Mouse (Mus musculus) forebrain, embryonic 14.5 days (tissue): ENCODE results near the gene Ankrd63. TPM values are rescaled to one million over a fixed set of nuclear protein-coding genes. Genes with fewer than 3 reads are reported as not detected.
"Not testable (repeated sequence)": the region's sequence is repeated elsewhere in the genome, so short reads cannot be mapped to it uniquely, and the experiment has no call there.

Experiments
- ATAC-seq: fragments of 200-750 bp; cut with Nextera tagmentation; 2 replicates; pipeline ENCODE4 v1.8.0; 2017; ENCODE audit warnings: mild to moderate bottlenecking, moderate library complexity
- DNase-seq: peaks from one replicate; pipeline ENCODE4 v3.0.0-alpha.2; 2015; ENCODE audit warnings: low spot score
- H3K27ac ChIP-seq: fragments of 300-500 bp; sonication (generic); 2 replicates; pipeline ENCODE4 v1.5.1; 2014; ENCODE audit warnings: low read depth, mild to moderate bottlenecking, control low read depth, low read length, moderate library complexity
- H3K27me3 ChIP-seq: fragments of 300-500 bp; sonication (generic); replicated peaks from 2 replicates; pipeline ENCODE4 v1.6.1; 2014; ENCODE audit warnings: low read length, control low read depth, mixed read lengths; ENCODE audit not compliant: control insufficient read depth, insufficient read depth
- H3K36me3 ChIP-seq: fragments of 300-500 bp; sonication (generic); 2 replicates; pipeline ENCODE4 v1.6.1; 2014; ENCODE audit warnings: low read length, control low read depth; ENCODE audit not compliant: control insufficient read depth, insufficient read depth
- H3K4me1 ChIP-seq: fragments of 300-500 bp; sonication (generic); 2 replicates; pipeline ENCODE4 v1.6.1; 2014; ENCODE audit warnings: antibody characterized with exemption, low read length, control low read depth; ENCODE audit not compliant: control insufficient read depth, insufficient read depth
- H3K4me2 ChIP-seq: fragments of 300-500 bp; sonication (generic); 2 replicates; pipeline ENCODE4 v1.6.1; 2014; ENCODE audit warnings: mild to moderate bottlenecking, control low read depth, low read length
- H3K4me3 ChIP-seq: fragments of 300-500 bp; sonication (generic); 2 replicates; pipeline ENCODE4 v1.5.1; 2014; ENCODE audit warnings: low read depth, low read length, control low read depth
- H3K9ac ChIP-seq: fragments of 300-500 bp; sonication (generic); 2 replicates; pipeline ENCODE4 v1.6.1; 2014; ENCODE audit warnings: mild to moderate bottlenecking, low read length, control low read depth, moderate library complexity
- H3K9me3 ChIP-seq: fragments of 300-500 bp; sonication (generic); replicated peaks from 2 replicates; pipeline ENCODE4 v1.6.1; 2016; ENCODE audit warnings: low read length, control low read depth, mixed read lengths; ENCODE audit not compliant: control insufficient read depth
- WGBS: fragments of 180-500 bp; shearing (Covaris S2); extraction: QIAGEN DNeasy Blood & Tissue Kit; methylation state at CpG from one replicate; pipeline ENCODE4 v1.1.7; 2014; 5-methylcytosine and 5-hydroxymethylcytosine counted together
- polyA plus RNA-seq: library from polyadenylated mRNA; unstranded; fragments of >200 nt; fragmentation: Nextera tagmentation; extraction: Ambion mirVana; gene quantifications from 2 replicates; pipeline ENCODE4 v1.2.1, GENCODE M21; 2014

Gene Ankrd63
- polyA plus RNA-seq, 1 experiment from 2014 or later, result 0.41 TPM

- H3K9ac ChIP-seq, H3K27me3 ChIP-seq, H3K9me3 ChIP-seq, H3K27ac ChIP-seq, H3K4me1 ChIP-seq, H3K4me3 ChIP-seq, H3K4me2 ChIP-seq, H3K36me3 ChIP-seq, ATAC-seq, DNase-seq: not testable (repeated sequence)
- WGBS, result 58% methylated on average over 1 of the region's 2 CpGs
Measured at GRCm38 (mm10) chr2:118650697-118651096, 53.1 kb downstream of the Ankrd63 start.

Other genes with a start within 250 kb of the Ankrd63 start
- 341 and 381 TPM in 2 replicates for gene Srp14, start 224.3 kb downstream of the Ankrd63 start, polyA plus RNA-seq
- 2.8 and 3.0 TPM in 2 replicates for gene Bmf, start 154.3 kb downstream of the Ankrd63 start, polyA plus RNA-seq
- gene Bub1b, start 105.8 kb downstream of the Ankrd63 start, polyA plus RNA-seq, result 40.9 and 47.5 TPM in 2 replicates
- 14.0 and 18.7 TPM in 2 replicates for gene Pak6, start 40.7 kb downstream of the Ankrd63 start, polyA plus RNA-seq
- gene Plcb2, start 24.5 kb upstream of the Ankrd63 start, polyA plus RNA-seq, result 0.48 and 0.57 TPM in 2 replicates
- 32.1 and 33.7 TPM in 2 replicates for gene Inafm2, start 41.8 kb upstream of the Ankrd63 start, polyA plus RNA-seq
- gene Ccdc9b, start 58.7 kb upstream of the Ankrd63 start, polyA plus RNA-seq, result 1.0 and 1.2 TPM in 2 replicates
- gene Phgr1, start 68.8 kb upstream of the Ankrd63 start, polyA plus RNA-seq, result not detected in 2 replicates
- 18.0 and 24.5 TPM in 2 replicates for gene Disp2, start 75.8 kb upstream of the Ankrd63 start, polyA plus RNA-seq
- 66.2 and 84.2 TPM in 2 replicates for gene Knstrn, start 110.0 kb upstream of the Ankrd63 start, polyA plus RNA-seq
- 39.6 and 45.1 TPM in 2 replicates for gene Ivd, start 158.0 kb upstream of the Ankrd63 start, polyA plus RNA-seq
- gene Bahd1, start 196.4 kb upstream of the Ankrd63 start, polyA plus RNA-seq, result 2.0 and 2.1 TPM in 2 replicates
- gene Chst14, start 222.5 kb upstream of the Ankrd63 start, polyA plus RNA-seq, result 7.1 and 7.4 TPM in 2 replicates